Mouse (Mus musculus): ENCODE data around the gene Kctd18. TPM values are rescaled to one million over a fixed set of nuclear protein-coding genes. Genes with fewer than 3 reads are reported as not detected.
"Not testable (repeated sequence)": the region's sequence is repeated elsewhere in the genome, so short reads cannot be mapped to it uniquely, and the experiment has no call there.

Gene Kctd18
- polyA plus RNA-seq, 1 experiment from 2014 or later: 12.9 TPM

DNA sequence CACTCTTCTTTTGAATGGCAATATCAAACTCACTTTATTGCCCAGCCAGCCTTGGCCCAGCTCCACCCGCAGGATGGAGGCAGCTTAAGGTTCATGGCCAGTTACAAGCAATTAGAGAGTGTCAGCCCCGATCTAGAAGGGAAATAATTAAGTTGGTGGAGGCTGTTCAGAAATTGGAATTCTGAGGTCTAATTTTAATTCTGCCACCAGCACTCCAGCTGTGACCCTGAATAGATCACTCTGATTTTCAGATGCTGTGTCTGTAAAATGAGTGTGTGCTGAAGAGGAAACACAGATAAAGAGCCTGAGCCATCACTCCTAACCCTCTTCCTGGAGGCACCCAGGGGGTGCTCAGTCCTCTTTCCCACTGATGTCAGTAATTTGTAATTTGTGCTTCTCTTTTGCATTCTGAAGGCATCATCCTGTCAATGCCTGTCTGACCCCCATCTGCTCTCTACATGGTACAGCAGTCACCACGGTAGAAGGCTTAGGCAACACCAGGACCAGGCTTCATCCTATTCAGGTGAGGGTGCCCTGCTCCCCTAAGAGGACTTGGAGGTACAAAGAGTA lies 28.1 kb upstream of the Kctd18 start:
- no peak for DNase-seq (ENCODE audit: low spot score)
- H3K27me3 ChIP-seq (replicated peaks; ENCODE audit: control insufficient read depth, insufficient read depth, low read length): no peaks in the 10 kb centered on the region
- no peak overlapping the region for H3K4me2 ChIP-seq (ENCODE audit: low read length)
- H3K36me3 ChIP-seq (ENCODE audit: control insufficient read depth, insufficient read depth, low read length): no peaks in the 10 kb centered on the region
- no peak for ATAC-seq (replicated peaks; ENCODE audit: low FRiP score, low TSS enrichment, low read depth)
- H3K9me3 ChIP-seq (ENCODE audit: control insufficient read depth, low read length): no peaks in the 10 kb centered on the region
- no peaks in the 10 kb centered on the region for H3K4me1 ChIP-seq (replicated peaks; ENCODE audit: control insufficient read depth, insufficient read depth, low read length)
- no peak overlapping the region for H3K27ac ChIP-seq (ENCODE audit: low read depth)
- no peak overlapping the region for H3K4me3 ChIP-seq (ENCODE audit: low read depth, low read length)
- no peak overlapping the region for H3K9ac ChIP-seq (ENCODE audit: low read length)
- WGBS: 79% methylated on average over 3 of the region's 3 CpGs

DNA sequence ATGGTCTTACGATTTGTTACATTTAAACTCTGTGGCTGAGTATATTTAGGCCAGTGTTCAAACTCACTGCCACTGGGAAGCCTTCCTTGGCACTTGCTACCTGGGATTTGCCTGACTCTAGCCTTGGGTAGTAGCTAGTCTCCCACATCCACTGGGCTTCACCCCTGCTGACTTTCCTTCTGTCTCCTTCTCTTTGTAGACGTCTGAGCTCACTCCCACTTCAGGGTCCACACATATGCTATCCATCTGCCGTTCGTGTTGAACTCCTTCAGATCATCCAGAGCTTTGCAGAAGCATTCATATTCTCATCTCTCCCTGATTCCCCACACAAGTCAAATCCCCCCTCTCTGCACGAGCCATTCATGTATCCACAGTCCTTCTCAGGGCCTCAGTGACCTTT lies 26.8 kb upstream of the Kctd18 start:
- H3K27me3 ChIP-seq (replicated peaks; ENCODE audit: control insufficient read depth, insufficient read depth, low read length): no peaks in the 10 kb centered on the region
- ATAC-seq (replicated peaks; ENCODE audit: low FRiP score, low TSS enrichment, low read depth): no peak
- no peak overlapping the region for H3K4me2 ChIP-seq (ENCODE audit: low read length)
- H3K9ac ChIP-seq (ENCODE audit: low read length): no peak overlapping the region
- WGBS: 73% methylated on average over 5 of the region's 5 CpGs
- H3K9me3 ChIP-seq (ENCODE audit: control insufficient read depth, low read length): no peaks in the 10 kb centered on the region
- no peaks in the 10 kb centered on the region for H3K36me3 ChIP-seq (ENCODE audit: control insufficient read depth, insufficient read depth, low read length)
- no peak for DNase-seq (ENCODE audit: low spot score)
- H3K27ac ChIP-seq (ENCODE audit: low read depth): no peak overlapping the region
- no peak overlapping the region for H3K4me3 ChIP-seq (ENCODE audit: low read depth, low read length)
- H3K4me1 ChIP-seq (replicated peaks; ENCODE audit: control insufficient read depth, insufficient read depth, low read length): no peaks in the 10 kb centered on the region

GRCm38 (mm10) chr1:58045076-58045475 lies 26.3 kb upstream of the Kctd18 start:
- no peak overlapping the region for H3K4me2 ChIP-seq (ENCODE audit: low read length)
- no peak overlapping the region for H3K4me3 ChIP-seq (ENCODE audit: low read depth, low read length)
- 62% methylated on average over 3 of the region's 3 CpGs for WGBS
- ATAC-seq (replicated peaks; ENCODE audit: low FRiP score, low TSS enrichment, low read depth) (no peak), DNase-seq (ENCODE audit: low spot score) (no peak)
- H3K9ac ChIP-seq (ENCODE audit: low read length): no peak overlapping the region
- no peak overlapping the region for H3K27ac ChIP-seq (ENCODE audit: low read depth)
- H3K27me3 ChIP-seq (replicated peaks; ENCODE audit: control insufficient read depth, insufficient read depth, low read length): no peaks in the 10 kb centered on the region
- no peaks in the 10 kb centered on the region for H3K4me1 ChIP-seq (replicated peaks; ENCODE audit: control insufficient read depth, insufficient read depth, low read length)
- no peaks in the 10 kb centered on the region for H3K36me3 ChIP-seq (ENCODE audit: control insufficient read depth, insufficient read depth, low read length)
- no peaks in the 10 kb centered on the region for H3K9me3 ChIP-seq (ENCODE audit: control insufficient read depth, low read length)

GRCm38 (mm10) chr1:58037306-58037705 lies 18.6 kb upstream of the Kctd18 start:
- not testable (repeated sequence) for H3K27ac ChIP-seq (ENCODE audit: low read depth); H3K27me3 ChIP-seq (replicated peaks; ENCODE audit: control insufficient read depth, insufficient read depth, low read length); H3K9ac ChIP-seq (ENCODE audit: low read length); H3K9me3 ChIP-seq (ENCODE audit: control insufficient read depth, low read length); H3K36me3 ChIP-seq (ENCODE audit: control insufficient read depth, insufficient read depth, low read length); H3K4me1 ChIP-seq (replicated peaks; ENCODE audit: control insufficient read depth, insufficient read depth, low read length); DNase-seq (ENCODE audit: low spot score); H3K4me2 ChIP-seq (ENCODE audit: low read length); ATAC-seq (replicated peaks; ENCODE audit: low FRiP score, low TSS enrichment, low read depth); H3K4me3 ChIP-seq (ENCODE audit: low read depth, low read length)
- 92% methylated on average over 9 of the region's 9 CpGs for WGBS

DNA sequence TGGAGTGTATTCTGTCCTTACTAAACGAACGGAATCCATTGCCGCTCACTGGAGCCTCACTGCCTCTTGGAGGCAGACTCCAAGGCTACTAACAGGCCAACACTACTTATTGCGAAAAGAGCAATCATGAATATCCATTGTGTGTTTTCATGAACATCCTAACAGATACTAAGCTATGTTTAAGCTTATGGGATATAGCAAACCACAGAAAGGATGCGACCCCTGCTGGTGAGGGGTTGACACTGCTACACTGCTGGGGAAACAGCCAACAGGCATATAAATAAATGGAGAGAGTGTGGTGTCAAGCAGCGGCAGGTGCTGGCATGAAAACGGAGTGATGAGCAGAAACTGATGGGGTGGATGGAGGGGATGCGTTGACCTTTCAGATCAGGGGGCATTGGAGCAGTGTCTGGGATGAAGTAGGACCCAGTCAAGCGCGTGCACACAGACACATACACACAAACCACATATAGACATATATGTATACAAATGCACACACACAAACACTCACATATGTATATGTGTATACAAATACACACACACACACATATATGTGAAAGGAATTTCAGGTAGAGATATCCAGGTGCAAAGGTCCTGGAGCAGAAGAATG lies 12.5 kb upstream of the Kctd18 start:
- WGBS: 58% methylated on average over 10 of the region's 10 CpGs
- H3K9ac ChIP-seq (ENCODE audit: low read length): no peak overlapping the region

GRCm38 (mm10) chr1:58030156-58030871 lies 11.6 kb upstream of the Kctd18 start:
- no peak for DNase-seq (ENCODE audit: low spot score)
- peaks cover 7% of the 10 kb centered on the region; the same call in 1 of the 2 replicates for H3K4me1 ChIP-seq (replicated peaks; ENCODE audit: control insufficient read depth, insufficient read depth, low read length)
- ATAC-seq (replicated peaks; ENCODE audit: low FRiP score, low TSS enrichment, low read depth): no peak
- peaks cover 8% of the 10 kb centered on the region; the same call in 1 of the 2 replicates for H3K36me3 ChIP-seq (ENCODE audit: control insufficient read depth, insufficient read depth, low read length)
- peak overlapping the region; percentile 42 for H3K4me2 ChIP-seq (ENCODE audit: low read length)
- H3K4me3 ChIP-seq (ENCODE audit: low read depth, low read length): peak overlapping the region; percentile 10; the same call in 1 of the 2 replicates
- no peaks in the 10 kb centered on the region for H3K9me3 ChIP-seq (ENCODE audit: control insufficient read depth, low read length)
- H3K27me3 ChIP-seq (replicated peaks; ENCODE audit: control insufficient read depth, insufficient read depth, low read length): no peaks in the 10 kb centered on the region
- 19% methylated on average over 13 of the region's 13 CpGs for WGBS
- no peak overlapping the region for H3K27ac ChIP-seq (ENCODE audit: low read depth)
- no peak overlapping the region for H3K9ac ChIP-seq (ENCODE audit: low read length)

More for the DNA sequence above, 12.5 kb upstream of the Kctd18 start:
- Histone ChIP-seq H3K4me3 (ENCODE audit: low read depth, low read length) (no peak overlapping the region), H3K27ac (ENCODE audit: low read depth) (no peak overlapping the region), H3K36me3 (ENCODE audit: control insufficient read depth, insufficient read depth, low read length) (0 out of 2 replicates have a peak, but pooled peaks cover 3% of the 10 kb centered on the region), H3K4me2 (ENCODE audit: low read length) (no peak overlapping the region), H3K9me3 (ENCODE audit: control insufficient read depth, low read length) (no peaks in the 10 kb centered on the region), H3K27me3 (replicated peaks; ENCODE audit: control insufficient read depth, insufficient read depth, low read length) (no peaks in the 10 kb centered on the region), H3K4me1 (replicated peaks; ENCODE audit: control insufficient read depth, insufficient read depth, low read length) (peaks cover 7% of the 10 kb centered on the region; the same call in 1 of the 2 replicates)
- peak; percentile 87 for DNase-seq (ENCODE audit: low spot score)
- ATAC-seq (replicated peaks; ENCODE audit: low FRiP score, low TSS enrichment, low read depth): no peak

DNA sequence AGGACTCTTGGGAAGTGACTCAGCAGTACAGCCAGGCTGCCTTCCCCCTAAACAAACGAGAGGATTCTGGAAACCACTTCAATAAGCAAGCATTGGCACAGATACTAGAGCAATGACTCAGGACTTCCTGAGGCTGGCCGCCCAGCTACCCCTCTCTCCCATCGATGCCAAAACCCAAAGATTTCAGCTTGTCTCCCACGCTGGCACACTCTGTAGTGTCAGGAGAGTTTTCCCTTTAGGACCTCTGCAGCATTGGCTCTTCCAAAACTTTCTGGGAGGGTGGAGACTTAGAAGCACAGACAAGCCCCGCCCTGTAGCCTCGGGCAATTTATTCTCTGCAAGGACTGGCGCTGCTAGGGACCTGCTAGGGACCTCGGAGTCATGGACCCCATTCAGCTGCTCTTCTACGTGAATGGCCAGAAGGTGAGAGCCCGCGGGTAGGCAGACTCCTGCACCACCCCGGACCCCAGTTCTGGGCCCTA lies 10.9 kb upstream of the Kctd18 start, which contains the start of gene Aox1:
TSS of gene Aox1 (plus strand) at position 296 of the 482 bp plus-strand sequence.
- ATAC-seq (replicated peaks; ENCODE audit: low FRiP score, low TSS enrichment, low read depth): 0 out of 2 replicates have a peak, but pooled peaks have one; percentile 15
- Histone ChIP-seq H3K4me2 (ENCODE audit: low read length) (peak within 1 kb of the TSS; percentile 42), H3K27me3 (replicated peaks; ENCODE audit: control insufficient read depth, insufficient read depth, low read length) (no peaks in the 10 kb centered on the region), H3K36me3 (ENCODE audit: control insufficient read depth, insufficient read depth, low read length) (peaks cover 14% of the 10 kb centered on the region), H3K9me3 (ENCODE audit: control insufficient read depth, low read length) (no peaks in the 10 kb centered on the region), H3K27ac (ENCODE audit: low read depth) (no peak within 1 kb of the TSS), H3K4me1 (replicated peaks; ENCODE audit: control insufficient read depth, insufficient read depth, low read length) (peaks cover 7% of the 10 kb centered on the region; the same call in 1 of the 2 replicates), H3K4me3 (ENCODE audit: low read depth, low read length) (peak within 1 kb of the TSS; percentile 10; the same call in 1 of the 2 replicates), H3K9ac (ENCODE audit: low read length) (no peak within 1 kb of the TSS)
- peak; percentile 57 for DNase-seq (ENCODE audit: low spot score)
- WGBS: 9% methylated on average over 12 of the region's 12 CpGs

GRCm38 (mm10) chr1:58027707-58028106 lies 9.0 kb upstream of the Kctd18 start:
- Histone ChIP-seq H3K4me2 (ENCODE audit: low read length) (no peak overlapping the region), H3K27ac (ENCODE audit: low read depth) (no peak overlapping the region), H3K4me1 (replicated peaks; ENCODE audit: control insufficient read depth, insufficient read depth, low read length) (peaks cover 7% of the 10 kb centered on the region; the same call in 1 of the 2 replicates), H3K9me3 (ENCODE audit: control insufficient read depth, low read length) (no peaks in the 10 kb centered on the region), H3K9ac (ENCODE audit: low read length) (no peak overlapping the region), H3K27me3 (replicated peaks; ENCODE audit: control insufficient read depth, insufficient read depth, low read length) (no peaks in the 10 kb centered on the region), H3K36me3 (ENCODE audit: control insufficient read depth, insufficient read depth, low read length) (peaks cover 26% of the 10 kb centered on the region), H3K4me3 (ENCODE audit: low read depth, low read length) (no peak overlapping the region)
- no peak for DNase-seq (ENCODE audit: low spot score)
- 80% methylated on average over 7 of the region's 7 CpGs for WGBS
- no peak for ATAC-seq (replicated peaks; ENCODE audit: low FRiP score, low TSS enrichment, low read depth)

All from intestine, embryonic 14.5 days (tissue).